ENCODE assay signal across 8 mouse cellular contexts in the genomic region with DNA sequence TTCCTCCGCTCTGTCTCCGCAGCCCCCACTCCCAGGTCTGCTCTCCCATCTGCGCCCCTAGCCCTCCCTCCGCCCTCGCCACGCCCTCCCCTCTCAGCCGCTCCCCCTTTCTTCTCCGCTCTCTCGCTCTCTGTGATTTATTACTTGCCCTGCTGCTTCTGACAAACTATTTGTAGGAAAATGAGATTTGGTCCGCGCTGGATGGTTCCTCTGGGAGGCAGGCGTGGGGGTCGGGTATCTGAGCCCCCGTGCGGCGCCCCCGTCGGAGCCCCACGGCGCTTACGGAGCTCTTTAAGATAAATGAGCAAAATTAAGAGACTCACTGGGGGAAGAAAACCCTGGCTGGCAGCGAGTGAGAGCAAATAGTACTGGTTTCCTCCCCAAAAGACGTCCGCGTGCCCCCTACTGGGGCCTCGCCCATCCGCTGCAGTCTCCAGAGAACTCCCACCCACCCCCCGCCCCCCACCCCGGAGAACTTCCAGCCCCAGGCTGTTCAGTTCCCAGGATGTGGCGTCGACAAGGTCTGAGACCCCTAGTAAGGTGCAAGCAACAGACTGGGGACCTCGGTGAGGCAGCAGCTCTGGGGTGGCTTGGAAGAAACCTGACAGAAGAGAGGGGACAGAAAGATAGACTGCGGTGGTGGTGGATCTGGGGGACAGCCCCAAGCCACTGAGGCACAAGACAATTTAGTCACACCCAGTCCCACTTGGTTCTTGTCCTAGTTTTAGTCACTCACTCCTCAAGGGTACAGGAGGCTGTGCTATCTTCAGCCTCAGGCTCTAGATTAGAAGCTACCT. TPM values are rescaled to one million over a fixed set of nuclear protein-coding genes. Genes with fewer than 3 reads are reported as not detected.
DNase-seq lines count a peak whose midpoint lies in the region; ATAC-seq and TF ChIP-seq lines count a peak whose summit lies in the region.

No protein-coding gene starts in this region.

- no peaks in the 10 kb centered on the region; the same call in 1 of the 2 replicates for H3K27me3 ChIP-seq in thymus, adult 2 months (ENCODE audit: control insufficient read depth, insufficient read depth, low read length)
- H3K27me3 ChIP-seq in embryonic facial prominence, embryonic 15.5 days = no peaks in the 10 kb centered on the region; the same call in 1 of the 2 replicates
- no peaks in the 10 kb centered on the region for H3K27me3 ChIP-seq in intestine, postnatal 0 days (replicated peaks; ENCODE audit: control insufficient read depth, insufficient read depth, low read length)
- H3K27me3 ChIP-seq in liver, postnatal 0 days (ENCODE audit: insufficient read depth, low read length) = peaks cover 19% of the 10 kb centered on the region
- no peaks in the 10 kb centered on the region for H3K27me3 ChIP-seq in small intestine, adult 2 months (ENCODE audit: control insufficient read depth, insufficient read depth, low read length)

- no peak for TF ChIP-seq CTCF in thymus, adult 2 months (IDR thresholded peaks at IDR 0.05; ENCODE audit: borderline replicate concordance, control insufficient read depth, extremely low read depth, insufficient read depth, low read length, poor library complexity)
- no peak for TF ChIP-seq CTCF in intestine, postnatal 0 days (IDR thresholded peaks at IDR 0.05; ENCODE audit: low read depth)
- TF ChIP-seq CTCF in liver, postnatal 0 days (IDR thresholded peaks at IDR 0.05; ENCODE audit: low read depth) = no peak
- TF ChIP-seq CTCF in small intestine, adult 2 months (IDR thresholded peaks at IDR 0.05; ENCODE audit: extremely low read depth, insufficient read length, insufficient replicate concordance, low read depth, low read length) = no peak

- no peak overlapping the region for H3K4me3 ChIP-seq in thymus, adult 2 months (ENCODE audit: control insufficient read depth, insufficient read depth, low read length)
- H3K4me3 ChIP-seq in embryonic facial prominence, embryonic 15.5 days (replicated peaks) = peak overlapping the region; percentile 46
- H3K4me3 ChIP-seq in intestine, postnatal 0 days (ENCODE audit: low read depth, low read length) = peak overlapping the region; percentile 43
- peak overlapping the region; percentile 27 for H3K4me3 ChIP-seq in liver, postnatal 0 days (ENCODE audit: low read depth, low read length)
- peak overlapping the region; percentile 57 for H3K4me3 ChIP-seq in small intestine, adult 2 months (ENCODE audit: low read depth, low read length)

- H3K36me3 ChIP-seq in thymus, adult 2 months (ENCODE audit: control insufficient read depth, insufficient read depth, low read length) = no peaks in the 10 kb centered on the region
- H3K36me3 ChIP-seq in embryonic facial prominence, embryonic 15.5 days = no peaks in the 10 kb centered on the region
- no peaks in the 10 kb centered on the region for H3K36me3 ChIP-seq in intestine, postnatal 0 days (ENCODE audit: control insufficient read depth, insufficient read depth)
- no peaks in the 10 kb centered on the region for H3K36me3 ChIP-seq in liver, postnatal 0 days (replicated peaks; ENCODE audit: insufficient read depth, low read length)
- H3K36me3 ChIP-seq in small intestine, adult 2 months (ENCODE audit: control insufficient read depth, insufficient read depth, low read length) = no peaks in the 10 kb centered on the region

- no peaks in the 10 kb centered on the region for H3K9me3 ChIP-seq in embryonic facial prominence, embryonic 15.5 days (replicated peaks)
- H3K9me3 ChIP-seq in intestine, postnatal 0 days (ENCODE audit: control insufficient read depth) = no peaks in the 10 kb centered on the region
- H3K9me3 ChIP-seq in liver, postnatal 0 days (ENCODE audit: low read length) = no peaks in the 10 kb centered on the region

- no peak for TF ChIP-seq POLR2A in thymus, adult 2 months (IDR thresholded peaks at IDR 0.05; ENCODE audit: control insufficient read depth, extremely low read depth, insufficient read depth, low read length, poor library complexity)
- no peak for TF ChIP-seq POLR2A in small intestine, adult 2 months (IDR thresholded peaks at IDR 0.05; ENCODE audit: low read depth, low read length)

- peak; percentile 57 for ATAC-seq in embryonic facial prominence, embryonic 15.5 days (ENCODE audit: insufficient number of reproducible peaks, low FRiP score, low TSS enrichment, low read depth)
- 0 out of 2 replicates have a peak, but pooled peaks have one; percentile 22 for ATAC-seq in intestine, postnatal 0 days
- no peak for ATAC-seq in liver, postnatal 0 days
- ATAC-seq in monocyte, adult 5-6 weeks (replicated peaks; ENCODE audit: insufficient number of reproducible peaks, low FRiP score, low TSS enrichment, poor library complexity, severe bottlenecking) = no peak

- no peaks in the 10 kb centered on the region for H3K4me1 ChIP-seq in thymus, adult 2 months (replicated peaks; ENCODE audit: control insufficient read depth, insufficient read depth, low read length)
- peaks cover 10% of the 10 kb centered on the region; the same call in 1 of the 2 replicates for H3K4me1 ChIP-seq in embryonic facial prominence, embryonic 15.5 days
- no peaks in the 10 kb centered on the region; the same call in 1 of the 2 replicates for H3K4me1 ChIP-seq in intestine, postnatal 0 days (replicated peaks; ENCODE audit: control insufficient read depth, insufficient read depth, low read length)
- H3K4me1 ChIP-seq in liver, postnatal 0 days (ENCODE audit: insufficient read depth) = peaks cover 6% of the 10 kb centered on the region; the same call in 1 of the 2 replicates
- H3K4me1 ChIP-seq in small intestine, adult 2 months (ENCODE audit: control insufficient read depth, insufficient read depth, insufficient read length, low read length) = peaks cover 8% of the 10 kb centered on the region

- 4% methylated on average over 33 of the region's 33 CpGs for WGBS in thymus, adult 2 months
- WGBS in embryonic facial prominence, embryonic 15.5 days = under 1% methylated on average over 33 of the region's 33 CpGs
- WGBS in intestine, postnatal 0 days = under 1% methylated on average over 33 of the region's 33 CpGs
- WGBS in liver, postnatal 0 days (ENCODE audit: insufficient replicate concordance) = 3% methylated on average over 33 of the region's 33 CpGs
- WGBS in small intestine, adult 2 months = 2% methylated on average over 33 of the region's 33 CpGs

- H3K27ac ChIP-seq in thymus, adult 2 months (ENCODE audit: control insufficient read depth, insufficient read depth, low read length) = no peak overlapping the region
- H3K27ac ChIP-seq in embryonic facial prominence, embryonic 15.5 days (replicated peaks) = peak overlapping the region; percentile 45; the same call in 1 of the 2 replicates
- H3K27ac ChIP-seq in intestine, postnatal 0 days (ENCODE audit: low read depth, low read length) = no peak overlapping the region
- H3K27ac ChIP-seq in liver, postnatal 0 days (ENCODE audit: low read depth) = no peak overlapping the region
- H3K27ac ChIP-seq in small intestine, adult 2 months (ENCODE audit: insufficient read depth, low read depth, low read length) = no peak overlapping the region

- DNase-seq in thymus, postnatal 14 days = peak; percentile 5
- no peak for DNase-seq in thymus, adult 2 months
- no peak for DNase-seq in liver, postnatal 0 days
- no peak for DNase-seq in spleen, postnatal 36 days (ENCODE audit: low spot score in 2 of 2)

- peak overlapping the region; percentile 51; the same call in 1 of the 2 replicates for H3K9ac ChIP-seq in embryonic facial prominence, embryonic 15.5 days
- H3K9ac ChIP-seq in intestine, postnatal 0 days (ENCODE audit: low read depth, low read length) = peak overlapping the region; percentile 40
- H3K9ac ChIP-seq in liver, postnatal 0 days (replicated peaks) = peak overlapping the region; percentile 21; the same call in 1 of the 2 replicates

- H3K4me2 ChIP-seq in embryonic facial prominence, embryonic 15.5 days (replicated peaks) = peak overlapping the region; percentile 71
- peak overlapping the region; percentile 79 for H3K4me2 ChIP-seq in intestine, postnatal 0 days (replicated peaks; ENCODE audit: low read depth)
- H3K4me2 ChIP-seq in liver, postnatal 0 days (ENCODE audit: low read depth, low read length) = peak overlapping the region; percentile 57

- TF ChIP-seq EP300 in liver, postnatal 0 days (IDR thresholded peaks at IDR 0.05; ENCODE audit: low read depth) = no peak

RNA-seq across cellular contexts. Expression of a gene that starts 46.2 kb away (rescaled TPM):
- 0.08 and 0.14 TPM in 2 replicates for polyA plus RNA-seq in thymus, adult 2 months (2012; rRNA removed)
- polyA plus RNA-seq in embryonic facial prominence, embryonic 15.5 days (2015; fragmentation: Nextera tagmentation; extraction: Ambion mirVana) = 0.12 and 0.40 TPM in 2 replicates
- 0.52 and 0.64 TPM in 2 replicates for polyA plus RNA-seq in intestine, postnatal 0 days (2015; fragmentation: Nextera tagmentation; extraction: Ambion mirVana)
- 0.25 TPM in 1 of 2 replicates, not detected in the other for polyA plus RNA-seq in liver, postnatal 0 days (2015; fragmentation: Nextera tagmentation; extraction: Ambion mirVana)
- polyA plus RNA-seq in small intestine, adult 2 months (2012; rRNA removed) = 2.4 and 10.4 TPM in 2 replicates
- total RNA-seq in monocyte, adult 5-6 weeks (2017) = not detected in 3 replicates

Comparison
In these comparisons a context has a peak if more than half of its experiments do, and no peak if none do; other contexts are left out.
1. ATAC-seq: peak in embryonic facial prominence, embryonic 15.5 days (single experiment) and intestine, postnatal 0 days (single experiment); none in liver, postnatal 0 days (single experiment) and monocyte, adult 5-6 weeks (single experiment).
2. Peak in every context shown above with its lines, with median percentiles within 50 percentile points of each other: H3K4me2 ChIP-seq and H3K9ac ChIP-seq.